Mouse (Mus musculus): Measurements from ENCODE around the gene Vmn1r233.
A peak's percentile ranks its signal among the peaks of the same experiment; 100 is the strongest.

Vmn1r233 gene

DNA sequence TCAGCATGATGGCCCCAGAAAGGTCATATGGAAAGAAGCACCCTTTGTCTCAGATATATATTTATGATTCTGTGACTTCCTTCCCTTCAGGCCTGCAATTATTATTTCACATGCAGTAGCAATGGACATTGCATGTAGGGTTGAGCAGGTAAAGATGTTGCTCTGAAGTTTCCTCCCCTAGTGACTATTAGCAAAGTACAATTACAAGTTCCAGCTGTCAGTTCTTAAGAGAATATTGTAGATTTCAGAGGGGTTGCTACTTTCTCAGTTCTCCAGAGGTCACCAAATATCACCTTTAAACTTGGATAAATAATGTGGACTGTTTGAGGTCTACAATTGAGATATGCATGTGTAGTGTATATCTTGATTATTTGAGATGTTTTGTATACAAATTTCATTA is at the start of gene Vmn1r233:
Gene Vmn1r233 (minus strand): TSS at position 101 of the 400 bp plus-strand sequence.
- DNase-seq: no peak

- DNase-seq: no peak
Measured at GRCm38 (mm10) chr17:21018410-21019080, 22.3 kb upstream of the Vmn1r233 start.

DNA sequence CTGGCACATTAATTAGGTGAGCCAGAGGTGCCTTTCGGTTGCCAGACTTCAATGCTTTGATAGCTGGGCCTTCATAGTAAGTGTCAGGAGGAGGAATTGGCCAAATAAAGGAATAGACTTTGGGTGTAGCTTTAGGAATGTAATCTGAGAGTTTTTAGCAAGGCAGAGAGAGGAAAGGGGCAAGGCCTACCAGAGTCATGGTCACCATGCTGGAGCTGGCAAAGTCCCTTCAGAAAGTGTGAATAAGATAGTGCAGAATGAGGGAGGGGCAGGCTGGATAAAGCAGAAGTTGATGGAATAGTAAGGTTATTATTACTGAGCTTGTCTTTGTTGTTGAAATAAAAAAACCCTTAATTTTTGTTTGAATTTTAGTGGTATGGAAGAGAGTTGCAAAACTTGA is 13.5 kb upstream of the Vmn1r233 start:
- DNase-seq: peak; percentile 3 to 25

DNA sequence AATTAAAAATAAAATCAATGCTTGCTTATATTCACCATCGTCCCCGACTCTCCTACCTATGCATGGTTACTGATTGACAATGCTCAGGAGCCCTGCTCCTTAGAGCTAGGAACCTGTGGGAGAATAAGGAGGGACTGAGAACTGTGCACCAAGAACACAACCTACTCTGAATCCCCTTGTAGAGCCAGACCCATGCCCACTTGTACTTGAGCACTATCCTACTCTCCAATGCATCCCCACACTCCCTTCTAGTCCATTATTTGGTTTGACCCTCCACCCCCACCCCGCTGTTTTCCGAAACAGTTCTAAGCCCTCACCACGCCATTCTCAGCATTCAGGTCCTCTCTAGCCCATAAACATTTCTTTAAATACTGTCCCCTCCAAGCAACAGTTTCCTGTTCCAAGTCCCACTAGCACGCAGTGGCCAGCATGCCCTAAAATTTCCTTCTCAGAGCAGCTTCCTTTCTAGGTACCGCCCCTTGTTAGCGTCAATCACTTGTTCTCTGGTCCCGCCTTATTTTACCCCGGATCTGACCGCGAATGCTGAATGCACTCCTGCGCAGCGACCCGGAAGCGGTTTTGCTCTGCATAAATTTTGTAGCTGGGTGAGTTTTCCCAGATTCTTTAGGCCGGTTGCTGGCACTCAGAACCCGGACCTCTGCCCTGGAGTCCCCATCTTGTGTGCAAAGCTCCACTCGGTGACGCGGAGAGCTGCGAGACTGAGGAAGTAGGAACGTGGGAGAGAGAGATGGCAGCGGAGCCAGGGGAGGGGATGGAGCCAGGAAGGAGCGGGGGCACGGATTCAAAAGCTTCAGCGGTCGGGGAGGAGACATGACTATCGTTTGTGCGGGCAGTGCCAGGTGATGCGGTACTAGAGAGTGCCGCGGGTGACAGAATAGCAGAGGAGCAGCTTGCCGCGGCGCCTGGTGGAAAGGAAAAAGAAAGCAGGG is 12.4 kb upstream of the Vmn1r233 start, which contains the start of gene Zfp160:
Gene Zfp160 (plus strand): TSS at position 522 of the 950 bp plus-strand sequence.
- DNase-seq: peak; percentile 81 to 83

DNA sequence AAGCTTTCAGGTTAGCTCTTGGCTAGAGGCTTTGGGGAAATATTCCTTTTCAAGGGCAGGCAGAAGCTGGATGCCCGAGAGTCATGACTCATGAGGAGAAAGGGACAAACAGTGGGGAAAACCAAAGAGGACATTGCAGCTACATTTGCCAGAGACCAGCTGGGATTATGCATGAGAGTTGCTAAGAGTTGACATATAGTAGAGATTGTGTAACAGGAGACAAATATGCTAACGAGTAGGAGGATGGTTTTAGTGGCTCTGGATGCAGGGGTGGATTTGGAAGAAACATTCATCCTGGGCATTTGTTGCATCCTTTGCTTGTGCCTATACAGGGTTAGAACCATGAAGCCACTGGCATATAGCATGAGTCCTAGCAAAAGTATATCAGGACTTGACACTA is 2.5 kb downstream of the Vmn1r233 start:
- no peak for DNase-seq

GRCm38 (mm10) chr17:20966681-20967080 is 29.6 kb downstream of the Vmn1r233 start:
- DNase-seq: no peak

- no peak for DNase-seq
Measured at GRCm38 (mm10) chr17:20965421-20965820, 30.8 kb downstream of the Vmn1r233 start.

- DNase-seq: no peak
Measured at GRCm38 (mm10) chr17:20960386-20960785, 35.9 kb downstream of the Vmn1r233 start.

GRCm38 (mm10) chr17:20946636-20947035 is 49.6 kb downstream of the Vmn1r233 start:
- no peak for DNase-seq

- DNase-seq: peak; percentile 21 to 27
Measured at GRCm38 (mm10) chr17:20946026-20946565, 50.2 kb downstream of the Vmn1r233 start.

DNA sequence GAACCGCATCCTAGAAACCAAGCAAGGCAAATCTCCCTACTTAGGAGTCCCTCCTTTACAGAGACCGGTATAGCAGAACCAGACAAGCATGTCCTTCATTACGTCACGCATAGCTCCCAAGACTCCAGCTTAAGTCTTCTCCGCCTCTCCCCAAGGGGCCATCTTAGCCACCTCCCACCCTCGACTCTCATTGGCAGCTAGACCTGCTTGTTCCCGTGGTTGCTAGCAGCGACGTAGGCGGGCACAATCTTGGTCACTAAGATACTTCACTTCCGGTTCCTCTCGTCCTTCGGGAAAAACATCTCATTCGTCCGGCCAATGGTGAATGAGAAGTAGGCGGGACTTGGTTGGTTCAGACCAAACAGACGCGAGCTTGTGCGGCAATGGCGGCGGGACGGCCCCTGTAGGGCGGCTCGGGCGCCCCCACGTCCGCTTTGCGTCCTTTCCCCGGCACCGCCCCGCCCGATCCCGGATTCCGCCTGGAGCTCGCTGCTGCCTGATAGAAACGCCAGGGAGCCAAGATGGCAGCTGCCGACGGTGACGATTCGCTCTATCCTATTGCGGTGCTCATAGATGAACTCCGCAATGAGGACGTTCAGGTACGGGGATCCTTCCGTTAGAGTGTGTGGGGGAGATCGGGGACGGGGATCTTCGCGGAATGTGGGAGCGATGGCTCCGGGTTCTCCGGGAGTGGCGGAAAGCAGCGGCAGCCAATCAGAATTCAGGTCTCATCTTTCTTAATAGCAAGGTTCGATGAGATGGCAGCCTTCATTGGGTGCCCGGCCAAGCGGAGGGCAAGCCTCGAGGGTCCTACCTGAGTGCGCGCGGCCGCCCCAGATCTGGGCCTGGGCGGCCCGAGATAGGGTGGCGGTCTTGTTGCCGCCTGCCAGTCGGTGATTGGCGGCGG is 51.0 kb downstream of the Vmn1r233 start, which contains the start of gene Ppp2r1a:
Gene Ppp2r1a (plus strand): TSS at position 327 of the 907 bp plus-strand sequence.
- peak; percentile 97 to 98 for DNase-seq

- DNase-seq: no peak
Measured at GRCm38 (mm10) chr17:20944226-20944625, 52.0 kb downstream of the Vmn1r233 start.
